Mouse (Mus musculus) CH12F3 (cell line): ENCODE data around the gene Plscr2.

ENCODE experiments used
- in situ Hi-C: fragments of 300-500 bp; cut with MboI; formaldehyde crosslinking; loops from 2 replicates; pipeline ENCODE4 v1.14.3; 2020; ENCODE audit warnings: low sequenced_read_pairs

The Plscr2 gene

GRCm38 (mm10) chr9:92275486-92276207 lies at the start of gene Plscr2:
Gene Plscr2 (plus strand): TSS chr9:92275602.
- in situ Hi-C loops = no loop called here

- in situ Hi-C loops = no loop called here
Measured at GRCm38 (mm10) chr9:92226127-92226655, 49.2 kb upstream of the Plscr2 start.

- in situ Hi-C loops = no loop called here
Measured at GRCm38 (mm10) chr9:92226795-92227194, 48.6 kb upstream of the Plscr2 start.

GRCm38 (mm10) chr9:92228867-92229832 lies 46.3 kb upstream of the Plscr2 start:
- in situ Hi-C loops = no loop called here

- in situ Hi-C loops = no loop called here
Measured at GRCm38 (mm10) chr9:92229833-92230205, 45.6 kb upstream of the Plscr2 start.

GRCm38 (mm10) chr9:92234901-92235458 lies 40.4 kb upstream of the Plscr2 start:
- in situ Hi-C loops = no loop called here

- in situ Hi-C loops = no loop called here
Measured at GRCm38 (mm10) chr9:92248773-92249446, 26.5 kb upstream of the Plscr2 start.

GRCm38 (mm10) chr9:92249447-92249852 lies 26.0 kb upstream of the Plscr2 start, which contains the start of gene Plscr1:
Gene Plscr1 (plus strand): TSS chr9:92249750.
- in situ Hi-C loops = no loop called here

GRCm38 (mm10) chr9:92249987-92250772 lies 25.2 kb upstream of the Plscr2 start:
- in situ Hi-C loops = no loop called here

- in situ Hi-C loops = no loop called here
Measured at GRCm38 (mm10) chr9:92252718-92253117, 22.7 kb upstream of the Plscr2 start.

- in situ Hi-C loops = no loop called here
Measured at GRCm38 (mm10) chr9:92253585-92254321, 21.6 kb upstream of the Plscr2 start.

GRCm38 (mm10) chr9:92260481-92261159 lies 14.8 kb upstream of the Plscr2 start:
- in situ Hi-C loops = no loop called here

GRCm38 (mm10) chr9:92265719-92266118 lies 9.7 kb upstream of the Plscr2 start:
- in situ Hi-C loops = no loop called here

GRCm38 (mm10) chr9:92266558-92267171 lies 8.7 kb upstream of the Plscr2 start:
- in situ Hi-C loops = no loop called here

- in situ Hi-C loops = no loop called here
Measured at GRCm38 (mm10) chr9:92267732-92268131, 7.7 kb upstream of the Plscr2 start.

GRCm38 (mm10) chr9:92269829-92270404 lies 5.5 kb upstream of the Plscr2 start:
- in situ Hi-C loops = no loop called here

GRCm38 (mm10) chr9:92270927-92271326 lies 4.5 kb upstream of the Plscr2 start:
- in situ Hi-C loops = no loop called here

GRCm38 (mm10) chr9:92272650-92273049 lies 2.8 kb upstream of the Plscr2 start:
- in situ Hi-C loops = no loop called here
